Mouse (Mus musculus) bone marrow, adult 2 months (tissue): ENCODE data around the gene Ehbp1.

Source experiments
- CTCF ChIP-seq: fragments of 200-500 bp; IDR thresholded peaks from 2 replicates; pipeline ENCODE4 v1.5.1; 2011; ENCODE audit warnings: low read length, control low read depth; ENCODE audit not compliant: control insufficient read depth, insufficient read depth
- POLR2A ChIP-seq: fragments of 200-500 bp; IDR thresholded peaks from 2 replicates; pipeline ENCODE4 v1.6.1; 2011; ENCODE audit warnings: low read depth, mild to moderate bottlenecking, control low read depth, low read length, borderline replicate concordance; ENCODE audit not compliant: control insufficient read depth

DNA sequence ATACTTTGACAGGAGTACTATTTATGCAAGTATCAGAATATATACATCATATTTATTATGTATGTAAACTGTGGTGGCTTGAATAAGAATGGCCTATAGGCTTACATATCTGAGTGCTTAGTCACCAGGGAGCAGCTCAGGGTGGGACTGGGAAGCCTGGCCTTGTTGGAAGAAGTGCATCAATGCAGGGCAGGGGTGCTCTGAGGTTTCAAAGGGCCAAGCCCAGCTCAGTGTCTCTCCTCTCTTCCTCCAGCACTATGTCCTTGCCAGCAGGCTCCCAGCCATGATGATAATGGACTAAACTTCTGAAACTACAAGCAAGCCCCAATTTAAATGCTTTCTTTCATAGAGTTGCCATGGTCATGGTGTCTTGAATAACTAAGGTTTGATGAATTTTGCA lies 95.0 kb downstream of the Ehbp1 start:
- TF ChIP-seq POLR2A, result no peak
- TF ChIP-seq CTCF, result no peak
